Mouse (Mus musculus): ENCODE results near the gene Arhgef25.

The Arhgef25 gene

DNA sequence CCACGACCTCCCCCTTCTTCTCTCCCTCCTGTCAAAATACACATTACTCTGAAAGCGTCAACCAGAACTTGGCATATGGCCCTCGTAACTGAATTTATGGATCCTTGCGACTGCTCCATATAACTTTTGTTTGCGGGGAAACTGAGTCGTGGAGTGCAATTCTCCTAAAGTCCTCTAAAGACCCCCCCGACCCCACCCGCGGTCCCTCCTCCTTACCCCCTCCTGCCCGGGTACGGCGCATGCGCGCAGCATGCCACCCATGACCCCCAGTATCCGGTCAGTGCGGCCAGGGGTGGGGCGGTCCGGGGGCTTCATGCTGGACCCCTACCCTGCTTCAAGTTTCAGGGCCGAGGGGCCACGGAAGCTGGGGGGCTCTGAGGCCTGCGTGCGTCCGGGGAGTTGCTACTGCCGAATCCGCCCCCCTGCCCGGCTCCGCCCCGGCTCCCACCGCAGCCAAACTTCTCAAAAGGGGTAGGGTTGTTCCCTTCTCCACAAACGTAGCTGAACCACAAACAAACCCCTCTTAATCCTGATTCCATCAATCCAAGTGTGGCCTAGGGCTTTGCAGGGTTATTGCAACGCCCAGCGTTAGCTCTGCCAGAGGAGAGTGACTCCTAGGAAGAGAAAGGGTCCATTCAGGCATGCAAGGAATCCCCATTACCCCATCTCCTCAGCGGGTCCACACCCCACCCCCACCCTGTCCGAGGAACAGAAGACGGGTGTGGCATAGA is at the start of gene Arhgef25:
TSS of gene Arhgef25 (minus strand) at position 433 of the 731 bp plus-strand sequence.
- DNase-seq (ENCODE audit: low spot score) = peak; percentile 30

DNA sequence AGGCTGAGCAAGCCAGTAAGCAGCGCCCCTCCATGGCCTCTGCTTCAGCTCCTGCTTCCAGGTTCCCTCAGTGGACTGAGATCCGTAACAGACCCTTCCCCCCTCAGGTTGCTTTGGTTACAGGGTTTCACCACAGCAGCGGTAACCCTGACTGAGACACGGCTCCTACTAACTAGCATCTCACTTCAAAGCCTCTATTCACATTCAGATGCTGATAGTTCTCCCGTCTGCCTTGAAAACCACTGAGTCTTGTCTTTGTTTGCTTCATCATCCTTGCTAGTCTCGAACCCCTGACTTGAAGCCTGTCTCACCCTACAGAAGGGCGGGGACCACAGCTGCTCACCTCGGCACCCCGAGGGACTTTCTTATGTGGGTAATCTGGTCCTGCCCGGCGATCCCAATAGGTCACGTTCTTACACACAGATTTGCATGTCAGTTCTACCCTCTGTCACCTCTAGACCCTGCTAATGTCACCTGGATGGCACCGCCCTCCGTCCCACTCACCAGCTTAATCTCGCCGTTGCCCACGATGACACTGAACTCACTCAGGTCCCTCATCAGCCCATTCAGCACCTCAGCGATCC is 48.5 kb upstream of the Arhgef25 start:
- no peak for DNase-seq (ENCODE audit: low spot score)

DNA sequence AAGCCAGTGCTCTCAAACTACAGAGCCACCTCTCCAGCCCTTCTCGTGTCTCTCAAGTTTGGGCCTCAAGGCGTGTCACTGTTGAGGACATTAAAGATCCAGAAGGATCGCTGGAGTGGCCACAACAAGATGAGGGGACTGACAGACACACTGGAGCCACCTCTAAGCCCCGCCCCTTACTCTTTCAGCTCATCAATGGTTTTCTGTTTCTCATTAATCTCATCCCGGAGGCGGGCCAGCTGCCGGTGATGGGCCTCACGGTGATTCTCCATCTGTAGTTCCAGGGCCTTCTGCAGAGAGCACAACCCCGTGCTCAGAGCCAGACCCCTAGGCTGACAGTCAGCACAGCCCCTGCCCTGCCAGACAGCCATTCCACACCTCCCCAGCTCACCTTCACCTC is 46.7 kb upstream of the Arhgef25 start:
- DNase-seq (ENCODE audit: low spot score) = no peak

DNA sequence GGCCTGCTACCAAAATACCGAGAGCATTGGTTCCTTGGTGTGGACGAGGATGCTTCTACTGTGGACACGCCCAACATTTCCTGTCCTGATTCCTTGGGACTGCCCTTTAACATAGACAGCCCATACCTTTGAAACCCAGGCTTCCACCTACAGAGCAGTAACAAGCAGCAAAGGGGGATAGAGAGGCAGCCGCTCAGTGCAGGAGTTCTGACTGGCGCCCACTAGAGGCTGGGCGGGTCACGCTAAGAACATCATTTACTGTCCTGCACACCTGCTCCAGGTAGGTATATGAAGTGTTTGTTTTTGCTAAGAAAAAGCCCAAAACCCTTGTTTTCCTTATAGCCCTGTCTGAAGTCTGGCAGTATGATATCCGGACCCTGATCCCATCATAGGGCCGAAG is 43.3 kb upstream of the Arhgef25 start:
- no peak for DNase-seq (ENCODE audit: low spot score)

DNA sequence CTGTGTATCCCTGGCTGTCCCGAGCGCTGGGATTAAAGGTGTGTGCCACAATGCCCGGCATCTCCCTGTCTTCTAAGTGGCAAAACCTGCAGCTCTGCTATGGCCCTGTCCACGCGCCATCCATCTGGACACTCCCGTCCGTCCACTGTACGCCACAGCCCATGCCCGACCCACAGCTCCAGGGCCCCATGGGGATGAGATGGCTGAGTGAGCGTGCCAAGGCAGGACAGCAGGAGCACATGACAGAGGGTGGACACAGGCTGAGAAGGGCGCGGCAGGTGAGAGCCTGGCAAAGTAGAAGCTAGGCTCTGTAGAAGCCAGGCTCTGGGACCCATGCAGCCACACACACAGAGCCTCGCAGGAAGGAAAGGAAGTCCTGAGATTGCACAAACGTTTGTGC is 41.9 kb upstream of the Arhgef25 start:
- no peak for DNase-seq (ENCODE audit: low spot score)

DNA sequence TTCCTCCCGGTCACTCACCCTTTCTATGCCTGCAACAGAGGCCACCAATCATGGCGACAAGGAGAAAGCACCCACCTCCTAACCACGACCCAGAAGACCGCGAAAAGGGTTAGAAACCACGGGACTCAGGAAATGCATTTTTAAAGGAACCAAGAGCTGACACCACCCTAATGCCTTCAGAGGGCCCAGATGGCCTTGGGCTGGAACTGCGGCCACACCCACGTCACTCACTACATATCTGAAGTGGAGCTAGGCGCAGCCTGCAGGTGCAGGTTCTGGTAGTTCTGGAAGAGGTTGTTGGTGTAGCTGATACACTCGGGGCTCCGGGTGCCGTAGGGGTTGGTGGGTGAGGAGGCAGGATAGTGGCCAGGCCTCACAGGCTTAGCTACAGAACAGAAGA is 40.8 kb upstream of the Arhgef25 start:
- no peak for DNase-seq (ENCODE audit: low spot score)

DNA sequence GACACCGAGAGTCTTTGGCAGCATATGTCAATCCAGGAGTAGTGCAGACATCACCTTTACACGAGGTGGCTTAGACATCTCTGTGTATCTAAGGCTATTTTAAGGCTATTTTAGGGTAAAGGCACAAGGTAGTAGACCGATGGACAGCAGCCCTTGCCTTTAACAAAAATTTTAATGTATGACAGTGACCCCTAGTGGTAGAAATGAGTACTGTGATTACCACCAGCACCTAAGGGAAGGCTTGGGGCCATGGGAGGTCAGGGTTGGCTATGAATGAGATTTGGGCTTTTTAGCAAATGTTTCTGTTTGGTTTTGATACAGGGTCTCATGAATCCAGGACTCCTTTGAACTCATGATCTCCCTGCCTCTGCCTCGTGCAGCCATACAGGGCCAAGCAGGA is 39.0 kb upstream of the Arhgef25 start:
- peak; percentile 69 for DNase-seq (ENCODE audit: low spot score)

DNA sequence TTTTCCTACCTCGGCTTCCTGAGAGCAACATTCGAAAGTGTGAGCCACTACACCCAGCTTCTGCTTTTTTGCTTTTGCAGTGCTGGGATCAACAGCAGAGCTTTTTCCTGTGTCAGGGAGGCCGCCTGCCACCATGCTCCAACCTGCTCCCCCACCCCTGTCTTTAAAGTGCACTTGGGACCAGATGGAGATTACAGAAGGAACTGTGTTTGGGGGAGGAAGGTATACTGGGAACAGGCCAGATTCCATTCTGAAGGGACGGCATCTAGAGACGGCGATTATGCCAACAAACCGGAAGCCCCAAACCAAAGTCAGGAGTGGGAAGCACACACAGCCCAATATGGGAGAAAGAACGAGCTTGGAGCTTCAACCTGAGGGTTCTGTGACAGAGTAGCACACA is 37.3 kb upstream of the Arhgef25 start:
- DNase-seq (ENCODE audit: low spot score) = no peak

DNA sequence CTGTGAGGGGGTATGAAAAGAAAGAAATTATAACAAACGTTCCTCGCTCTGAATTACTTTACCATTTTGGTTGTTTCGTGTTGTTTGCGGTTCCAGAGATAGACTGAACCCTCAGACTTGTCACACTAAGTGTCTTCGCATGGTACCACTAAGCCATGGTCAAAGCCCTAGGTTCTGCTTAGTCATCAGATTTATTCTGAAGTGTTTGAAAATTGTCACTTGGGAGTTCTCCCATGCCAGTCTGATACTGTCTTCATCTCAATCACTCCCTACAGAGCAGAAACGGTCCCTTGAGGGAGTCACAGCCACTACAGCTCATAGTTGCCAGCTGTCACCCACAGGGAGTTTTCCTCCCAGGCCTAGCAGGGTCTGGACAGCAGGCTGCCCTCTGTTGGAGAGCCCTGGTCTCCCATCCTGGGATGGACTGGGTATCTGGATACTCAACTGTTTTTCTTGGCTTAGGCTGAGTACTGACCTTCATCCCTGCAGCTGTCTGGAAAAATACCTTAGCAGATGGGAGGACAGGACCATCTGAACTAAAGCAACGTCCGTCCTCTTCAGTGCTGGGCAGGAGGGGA is 36.5 kb upstream of the Arhgef25 start:
- no peak for DNase-seq (ENCODE audit: low spot score)

DNA sequence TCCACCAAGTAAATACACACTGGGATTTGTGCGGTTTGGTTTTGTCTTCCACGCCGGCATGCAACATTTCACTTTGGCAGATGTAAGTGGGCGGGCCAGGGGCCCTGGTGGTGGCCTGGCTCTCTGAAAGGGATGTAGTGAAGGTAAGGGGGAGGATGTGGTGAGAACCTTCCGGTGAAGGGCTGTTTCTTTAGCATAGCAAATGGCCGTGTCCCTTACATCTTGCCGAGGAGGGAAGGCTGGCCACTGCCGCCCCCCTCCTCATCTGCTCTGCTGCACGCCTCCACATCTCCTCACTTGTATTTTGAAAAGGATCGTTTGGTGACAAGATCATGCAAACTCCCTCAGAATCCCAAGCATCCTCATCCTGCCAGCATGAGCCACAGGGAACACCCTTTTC is 35.8 kb upstream of the Arhgef25 start:
- no peak for DNase-seq (ENCODE audit: low spot score)

DNA sequence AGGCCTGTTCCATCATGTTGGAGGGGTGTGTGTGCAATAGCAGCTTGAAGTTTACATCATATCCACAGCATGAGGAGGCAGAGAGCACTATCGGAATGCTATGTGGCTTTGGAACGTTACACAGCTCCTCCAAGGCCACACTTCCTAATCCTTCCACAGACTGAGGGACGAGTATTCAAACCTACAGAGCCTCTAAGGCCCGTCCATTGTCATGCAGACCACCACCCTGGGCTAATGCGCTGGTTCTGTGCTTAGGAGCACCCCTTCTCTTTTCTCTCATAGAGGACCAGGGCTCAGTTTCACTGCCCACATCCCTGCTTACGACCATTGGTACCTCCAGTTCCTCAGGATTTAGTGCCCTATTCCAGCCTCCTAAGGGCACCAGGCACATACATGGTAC is 35.3 kb upstream of the Arhgef25 start:
- no peak for DNase-seq (ENCODE audit: low spot score)

DNA sequence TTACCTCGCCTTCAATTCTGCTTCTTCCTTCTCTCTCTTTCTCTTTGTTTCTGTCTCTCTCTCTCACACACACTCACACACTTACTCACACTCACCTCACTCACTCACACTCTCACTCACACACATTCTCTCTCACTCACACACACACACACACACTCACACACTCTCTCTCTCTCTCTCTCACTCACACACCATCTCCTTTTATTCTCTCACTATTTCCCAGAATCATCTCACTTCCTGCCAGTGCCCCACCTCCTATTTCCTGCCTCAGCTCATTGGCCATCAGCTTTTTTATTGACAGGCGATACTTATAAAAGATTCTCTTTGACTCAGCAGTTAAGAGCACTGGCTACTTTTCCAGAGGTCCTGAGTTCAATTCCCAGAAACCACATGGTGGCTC is 28.5 kb upstream of the Arhgef25 start:
- no peak for DNase-seq (ENCODE audit: low spot score)

DNA sequence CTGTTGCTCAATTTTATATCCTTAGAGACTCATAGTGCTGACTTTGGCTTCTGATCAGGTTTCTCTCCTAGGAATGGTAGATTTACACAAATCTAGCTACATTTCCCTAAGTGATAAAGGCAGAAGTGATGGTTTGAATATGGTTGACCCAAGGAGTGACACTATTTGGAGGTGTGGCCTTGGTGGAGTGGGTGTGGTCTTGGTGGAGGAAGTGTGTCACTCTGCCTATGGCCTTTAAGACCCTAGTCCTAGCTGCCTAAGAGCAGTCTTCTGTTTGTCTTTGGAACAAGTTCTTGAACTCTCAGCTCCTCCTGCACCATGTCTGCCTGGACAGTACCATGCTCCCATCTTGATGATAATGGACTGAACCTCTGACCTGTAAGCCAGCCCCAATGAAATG is 27.3 kb upstream of the Arhgef25 start:
- no peak for DNase-seq (ENCODE audit: low spot score)

DNA sequence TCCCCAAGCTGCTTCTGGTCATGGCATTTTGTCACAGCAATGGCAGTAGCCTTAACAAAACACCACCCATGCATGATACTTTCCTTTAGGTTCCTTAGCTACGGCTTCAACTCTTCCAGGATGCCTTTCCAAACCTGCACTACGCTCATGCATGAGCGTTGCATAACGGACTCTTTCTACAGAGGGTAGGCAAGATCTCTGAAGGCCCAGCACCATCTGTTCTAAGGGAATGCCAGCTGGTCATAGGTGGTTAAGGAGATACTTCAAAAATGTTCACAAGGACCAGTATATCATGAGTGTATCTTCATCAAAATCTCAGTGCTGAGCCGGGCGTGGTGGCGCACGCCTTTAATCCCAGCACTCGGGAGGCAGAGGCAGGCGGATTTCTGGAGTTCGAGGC is 26.6 kb upstream of the Arhgef25 start:
- DNase-seq (ENCODE audit: low spot score) = no peak

DNA sequence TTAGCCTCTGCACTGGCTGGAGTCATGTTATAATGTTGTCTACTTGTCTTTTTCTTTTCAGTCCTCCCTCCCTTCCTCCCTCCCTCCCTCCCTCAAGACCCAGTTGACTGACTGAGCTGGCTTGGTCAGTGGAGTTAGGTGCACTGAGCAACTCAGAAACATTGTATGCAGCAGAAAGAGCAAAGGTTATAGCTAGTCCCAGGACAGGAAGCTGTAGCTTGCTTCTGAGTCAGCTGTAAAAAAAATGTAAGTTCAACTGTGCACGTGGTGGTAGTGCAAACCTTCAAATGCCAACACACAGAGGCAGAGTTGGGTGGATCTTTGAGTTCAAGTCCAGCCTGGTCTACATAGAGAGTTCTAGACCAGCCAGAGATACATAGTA is 24.5 kb upstream of the Arhgef25 start:
- DNase-seq (ENCODE audit: low spot score) = no peak

DNA sequence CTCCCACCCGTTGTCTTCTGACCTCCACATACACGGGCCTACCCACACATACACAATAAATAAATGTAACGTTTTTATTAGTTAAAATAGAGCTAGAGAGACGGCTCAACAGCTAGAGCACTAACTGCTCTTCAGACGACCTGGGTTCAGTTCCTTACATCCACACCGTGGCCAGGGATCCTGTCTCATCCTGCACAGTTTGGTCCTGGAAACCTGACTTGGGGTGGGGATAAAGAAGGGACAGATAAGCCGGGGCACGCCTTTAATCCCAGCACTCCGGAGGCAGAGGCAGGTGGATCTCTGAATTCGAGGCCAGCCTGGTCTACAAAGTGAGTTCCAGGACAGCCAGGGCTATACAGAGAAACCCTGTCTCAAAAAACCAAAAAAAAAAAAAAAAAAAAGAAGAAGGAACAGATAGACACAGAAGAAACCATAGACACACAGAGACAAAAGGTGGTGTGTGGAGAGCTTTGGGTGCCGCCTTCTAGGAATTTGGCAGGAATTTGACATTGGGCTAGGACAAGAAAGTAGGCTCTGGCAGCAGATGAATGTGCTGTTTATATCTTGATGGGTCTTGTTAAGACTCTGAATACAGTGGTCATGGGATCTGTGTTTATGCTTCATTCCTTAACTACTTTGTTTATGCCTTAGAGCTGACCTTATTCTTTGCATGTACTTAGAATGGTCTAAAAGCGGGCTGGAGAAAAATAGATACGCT is 24.0 kb upstream of the Arhgef25 start:
- no peak for DNase-seq (ENCODE audit: low spot score)

DNA sequence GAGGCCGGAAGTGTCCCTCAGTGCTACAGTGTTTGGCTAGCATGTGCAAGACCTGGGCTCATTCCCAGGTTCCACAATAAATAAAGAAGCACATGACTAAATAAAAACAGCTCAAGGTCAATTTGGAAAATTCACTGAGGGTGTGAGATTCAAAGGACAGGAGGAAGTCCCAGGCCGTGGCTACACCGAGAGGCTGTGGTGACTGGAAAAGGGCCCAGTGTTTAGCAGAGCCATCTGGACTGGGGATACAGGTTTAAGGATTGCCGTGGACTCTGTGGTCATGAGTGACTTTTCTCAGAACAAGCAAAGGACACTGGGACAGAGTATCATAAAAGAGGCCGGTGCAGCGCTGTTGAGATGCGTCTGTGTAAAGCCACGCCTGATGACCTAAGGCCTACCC is 23.4 kb upstream of the Arhgef25 start:
- no peak for DNase-seq (ENCODE audit: low spot score)

DNA sequence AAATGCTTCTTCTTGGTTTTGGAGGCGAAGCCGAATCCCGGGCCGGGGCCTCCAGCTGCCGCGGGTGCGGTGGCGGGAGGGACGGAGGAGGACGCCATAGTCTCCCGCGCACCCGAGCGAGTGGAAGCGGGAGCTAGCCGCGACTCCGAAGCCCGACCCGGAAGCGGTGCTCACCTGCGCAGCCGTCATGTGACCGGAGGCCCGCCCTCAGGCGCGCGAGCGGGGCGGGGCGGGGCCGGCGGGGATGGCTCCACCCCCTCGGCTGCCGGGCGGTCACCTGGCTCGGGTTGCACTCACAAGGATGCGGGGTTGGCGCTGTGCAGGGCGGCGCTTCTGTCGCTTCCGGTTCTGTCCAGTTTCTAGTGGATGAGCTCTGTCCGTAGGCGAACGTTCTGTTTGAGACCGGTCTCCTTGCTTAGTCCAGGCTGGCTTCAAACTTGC is 21.6 kb upstream of the Arhgef25 start, which contains the start of gene Pip4k2c:
TSS of gene Pip4k2c (minus strand) at position 172 of the 441 bp plus-strand sequence.
- peak; percentile 91 for DNase-seq (ENCODE audit: low spot score)

DNA sequence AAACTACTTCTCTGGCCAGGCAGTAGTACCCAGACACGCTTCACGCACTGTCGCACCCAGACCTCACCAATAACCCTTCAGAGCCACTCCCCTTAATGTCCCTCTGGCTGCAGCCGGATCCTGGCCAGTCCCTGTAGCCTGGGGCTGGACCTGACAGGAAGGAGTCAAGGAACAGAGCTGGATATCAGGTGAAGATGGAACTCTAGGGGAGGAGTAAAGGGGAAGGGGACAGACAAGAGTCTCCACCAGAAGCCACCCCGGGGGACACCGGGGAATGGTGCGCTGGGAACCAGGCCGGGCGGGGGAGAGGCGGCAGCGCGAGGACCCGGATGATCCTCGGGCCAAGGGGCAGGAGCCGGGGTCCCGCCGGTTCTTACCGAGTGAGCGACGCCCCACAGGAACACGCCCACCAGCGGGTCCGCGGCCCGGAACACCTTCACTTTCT is 21.1 kb upstream of the Arhgef25 start:
- DNase-seq (ENCODE audit: low spot score) = no peak

DNA sequence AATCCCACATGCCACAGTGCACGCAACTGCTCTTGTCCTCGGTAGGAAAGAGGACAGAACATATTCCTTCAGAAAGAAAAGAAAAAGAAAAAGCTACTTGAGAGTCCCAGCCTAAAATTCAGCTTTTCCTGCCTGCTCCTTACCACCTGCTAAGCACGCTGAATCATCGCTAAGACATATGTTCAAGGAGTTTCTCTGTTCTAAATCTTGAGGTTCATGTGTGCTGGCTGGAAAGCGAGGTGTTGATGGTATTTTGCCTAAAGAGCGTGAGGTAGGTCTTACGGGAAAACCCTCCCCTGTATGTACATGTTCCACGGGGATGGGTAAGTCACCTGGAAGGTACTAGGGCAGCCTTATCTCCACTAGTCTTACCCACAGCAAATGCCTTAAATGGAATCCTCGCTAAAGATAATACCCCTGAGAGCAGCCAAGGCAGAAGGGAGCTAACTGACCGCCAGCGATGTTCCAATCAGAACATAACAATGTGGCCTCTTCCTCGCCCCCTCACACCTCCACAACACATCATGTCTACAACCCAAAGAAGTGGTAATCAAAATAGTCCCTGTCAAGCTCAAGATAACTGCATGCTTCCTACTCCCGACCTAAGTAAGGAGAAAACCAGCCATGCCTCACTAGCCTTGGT is 20.2 kb upstream of the Arhgef25 start:
- no peak for DNase-seq (ENCODE audit: low spot score)

DNA sequence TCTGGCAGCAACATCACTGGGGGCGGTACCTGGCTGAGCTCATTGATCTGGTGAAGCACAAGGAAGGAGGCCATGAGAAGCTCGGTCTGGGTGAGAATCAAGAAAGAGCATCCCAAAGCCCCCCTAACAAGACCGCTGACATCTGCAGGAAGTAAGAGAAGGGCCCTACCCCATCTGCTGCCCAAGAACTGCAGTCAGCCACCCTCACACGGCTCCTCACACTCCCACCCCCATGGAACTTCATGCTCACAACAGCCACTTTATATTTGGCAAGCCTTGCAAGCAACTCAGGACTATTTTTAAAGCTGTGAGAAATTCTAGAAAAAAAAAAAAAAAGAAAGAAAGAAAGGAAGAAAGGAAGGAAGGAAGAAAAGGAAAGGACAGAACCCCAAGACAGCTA is 19.0 kb upstream of the Arhgef25 start:
- DNase-seq (ENCODE audit: low spot score) = no peak

DNA sequence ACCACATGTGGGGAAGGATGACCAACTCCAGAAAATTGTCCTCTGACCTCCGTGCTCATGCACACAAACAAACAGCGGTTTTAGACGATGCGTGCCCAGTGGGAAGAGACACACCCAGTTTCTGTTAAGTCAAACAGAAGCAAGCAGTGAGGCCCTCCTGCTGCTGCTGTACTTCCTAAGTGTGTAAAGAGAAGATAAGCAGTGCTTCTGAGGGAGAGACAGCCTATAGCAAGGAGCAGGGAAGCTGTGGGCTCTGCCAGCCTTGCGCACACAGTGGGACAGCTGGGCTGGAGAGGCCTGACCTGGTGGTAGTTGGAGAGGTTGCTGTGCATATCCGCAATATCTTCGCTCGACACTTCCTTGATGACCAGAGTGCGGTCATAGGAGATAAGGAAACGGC is 15.5 kb upstream of the Arhgef25 start:
- DNase-seq (ENCODE audit: low spot score) = no peak

Data from layer of hippocampus, adult 11-12 months (tissue).